Mouse (Mus musculus) heart, embryonic 15.5 days (tissue): ENCODE data around the gene A530084C06Rik. TPM values are rescaled to one million over a fixed set of nuclear protein-coding genes. Genes with fewer than 3 reads are reported as not detected.

Experiments used
- ATAC-seq: fragments of 200-750 bp; cut with Nextera tagmentation; replicated peaks from 2 replicates; pipeline ENCODE4 v1.8.0; 2017; ENCODE audit warnings: low read depth, moderate TSS enrichment; ENCODE audit not compliant: insufficient number of reproducible peaks, insufficient read depth, low FRiP score
- H3K27ac ChIP-seq: fragments of 300-500 bp; sonication (generic); 2 replicates; pipeline ENCODE4 v1.5.1; 2015; ENCODE audit warnings: mild to moderate bottlenecking, inconsistent platforms
- H3K27me3 ChIP-seq: fragments of 300-500 bp; sonication (generic); 2 replicates; pipeline ENCODE4 v1.6.1; 2015; ENCODE audit warnings: inconsistent platforms
- H3K36me3 ChIP-seq: fragments of 300-500 bp; sonication (generic); 2 replicates; pipeline ENCODE4 v1.6.1; 2015; ENCODE audit warnings: mild to moderate bottlenecking, inconsistent platforms
- H3K4me1 ChIP-seq: fragments of 300-500 bp; sonication (generic); replicated peaks from 2 replicates; pipeline ENCODE4 v1.6.1; 2015; ENCODE audit warnings: inconsistent platforms
- H3K4me2 ChIP-seq: fragments of 300-500 bp; sonication (generic); 2 replicates; pipeline ENCODE4 v1.6.1; 2015; ENCODE audit warnings: inconsistent platforms, mild to moderate bottlenecking, moderate library complexity
- H3K4me3 ChIP-seq: fragments of 300-500 bp; sonication (generic); 2 replicates; pipeline ENCODE4 v1.5.1; 2015; ENCODE audit warnings: mild to moderate bottlenecking, inconsistent platforms
- H3K9ac ChIP-seq: fragments of 300-500 bp; sonication (generic); 2 replicates; pipeline ENCODE4 v1.6.1; 2015; ENCODE audit warnings: mild to moderate bottlenecking, inconsistent platforms
- H3K9me3 ChIP-seq: fragments of 300-500 bp; sonication (generic); replicated peaks from 2 replicates; pipeline ENCODE4 v1.6.1; 2016; ENCODE audit warnings: inconsistent platforms
- WGBS: fragments of 180-500 bp; shearing (Covaris S2); methylation state at CpG from one replicate; pipeline ENCODE4 v1.1.7; 2015; ENCODE audit warnings: mixed read lengths; 5-methylcytosine and 5-hydroxymethylcytosine counted together
- polyA plus RNA-seq: library from polyadenylated mRNA; unstranded; fragments of >200 nt; fragmentation: Nextera tagmentation; extraction: Ambion mirVana; gene quantifications from 2 replicates; pipeline ENCODE4 v1.2.1, GENCODE M21; 2015

Gene A530084C06Rik
- polyA plus RNA-seq, 1 experiment from 2014 or later, result not detected

DNA sequence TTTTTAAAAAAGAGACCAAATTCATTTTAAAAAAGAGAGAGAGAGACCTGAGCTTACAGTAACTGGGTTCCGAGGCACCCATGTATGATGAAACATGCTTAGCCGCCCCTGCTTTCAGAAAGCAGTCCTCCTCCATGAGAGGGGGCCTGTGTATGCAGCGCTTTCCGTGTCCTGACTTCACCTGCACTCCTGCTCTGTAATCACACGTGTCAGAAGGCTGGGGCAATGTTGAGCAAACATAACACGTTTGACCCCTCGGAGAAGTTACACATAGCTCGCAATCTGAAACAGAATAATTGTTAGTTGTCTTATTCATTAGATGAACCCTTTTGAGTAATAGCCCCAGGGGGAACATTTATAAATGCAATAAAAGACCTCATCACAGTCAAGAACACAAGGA is 8.0 kb upstream of the A530084C06Rik start:
- Histone ChIP-seq H3K4me2 (no peak overlapping the region), H3K36me3 (no peaks in the 10 kb centered on the region), H3K9me3 (no peaks in the 10 kb centered on the region), H3K9ac (no peak overlapping the region), H3K4me3 (no peak overlapping the region), H3K27ac (no peak overlapping the region), H3K4me1 (peaks cover 4% of the 10 kb centered on the region), H3K27me3 (peaks cover 48% of the 10 kb centered on the region)
- WGBS, result 71% methylated on average over 8 of the region's 8 CpGs
- no peak for ATAC-seq

- 33% methylated on average over 6 of the region's 6 CpGs for WGBS
- no peak for ATAC-seq
- H3K36me3 ChIP-seq, result no peaks in the 10 kb centered on the region
- no peak overlapping the region for H3K4me3 ChIP-seq
- H3K27me3 ChIP-seq, result peaks cover 70% of the 10 kb centered on the region
- H3K27ac ChIP-seq, result no peak overlapping the region
- H3K4me1 ChIP-seq, result peaks cover 10% of the 10 kb centered on the region
- H3K9me3 ChIP-seq, result no peaks in the 10 kb centered on the region
- H3K4me2 ChIP-seq, result no peak overlapping the region
- no peak overlapping the region for H3K9ac ChIP-seq
Measured at GRCm38 (mm10) chr13:31564394-31564793, 5.3 kb upstream of the A530084C06Rik start.

GRCm38 (mm10) chr13:31559419-31560144 is 449 bp upstream of the A530084C06Rik start:
- peak; percentile 27 for ATAC-seq
- Histone ChIP-seq H3K36me3 (no peaks in the 10 kb centered on the region), H3K27ac (no peak overlapping the region), H3K9me3 (no peaks in the 10 kb centered on the region), H3K4me1 (peaks cover 27% of the 10 kb centered on the region), H3K9ac (peak overlapping the region; percentile 44), H3K4me3 (peak overlapping the region; percentile 70), H3K4me2 (peak overlapping the region; percentile 100), H3K27me3 (peaks cover 94% of the 10 kb centered on the region)
- WGBS, result under 1% methylated on average over 92 of the region's 92 CpGs

DNA sequence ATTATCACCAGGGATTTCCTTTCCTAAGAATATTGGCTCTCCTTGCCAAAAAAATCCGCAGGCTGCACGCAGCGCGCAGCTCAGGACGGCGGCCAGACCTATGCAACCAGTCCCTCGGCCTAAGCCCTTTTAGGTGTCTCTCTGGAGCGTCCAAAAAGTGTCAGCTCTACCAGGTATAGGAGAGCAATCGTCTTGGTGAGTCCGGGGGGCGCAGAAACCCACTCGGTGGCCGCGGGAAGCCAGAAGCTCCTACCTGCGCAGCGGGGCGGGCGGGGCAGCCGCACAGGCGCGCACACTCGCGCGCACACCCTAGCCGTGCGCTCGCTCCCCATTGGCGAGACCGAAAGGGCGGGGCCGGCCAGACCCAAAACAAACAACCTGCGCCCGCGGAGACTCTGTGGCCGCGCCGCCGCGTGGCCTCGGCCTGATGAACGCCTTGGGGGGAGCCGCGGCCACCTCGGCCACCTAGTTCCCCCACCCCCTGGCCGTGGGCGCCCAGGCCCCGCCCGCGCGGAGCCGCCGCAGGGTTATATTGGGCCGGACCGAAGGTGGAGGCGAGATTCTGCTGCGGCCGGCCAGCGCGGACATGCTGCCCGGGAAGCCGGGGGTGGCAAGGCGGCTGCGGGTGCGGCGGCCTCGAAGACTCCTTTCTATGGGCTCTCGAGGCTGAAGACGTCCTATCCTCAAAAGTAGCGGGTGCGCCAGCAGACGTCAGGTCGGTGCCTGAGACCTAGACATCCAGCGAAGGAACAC is 1.2 kb downstream of the A530084C06Rik start:
- peak; percentile 38; the same call in 1 of the 2 replicates for ATAC-seq
- WGBS, result under 1% methylated on average over 73 of the region's 73 CpGs
- Histone ChIP-seq H3K4me1 (peaks cover 27% of the 10 kb centered on the region), H3K27ac (no peak overlapping the region), H3K36me3 (no peaks in the 10 kb centered on the region), H3K4me3 (peak overlapping the region; percentile 70), H3K9me3 (no peaks in the 10 kb centered on the region), H3K4me2 (peak overlapping the region; percentile 100), H3K9ac (peak overlapping the region; percentile 44), H3K27me3 (peaks cover 96% of the 10 kb centered on the region)

GRCm38 (mm10) chr13:31556964-31557767 is 2.0 kb downstream of the A530084C06Rik start:
- peaks cover 89% of the 10 kb centered on the region for H3K27me3 ChIP-seq
- H3K9me3 ChIP-seq, result no peaks in the 10 kb centered on the region
- no peaks in the 10 kb centered on the region for H3K36me3 ChIP-seq
- no peak overlapping the region for H3K27ac ChIP-seq
- H3K9ac ChIP-seq, result 0 out of 2 replicates have a peak overlapping the region, but pooled peaks have one; percentile 7
- WGBS, result 8% methylated on average over 24 of the region's 24 CpGs
- ATAC-seq, result no peak
- peak overlapping the region; percentile 100 for H3K4me2 ChIP-seq
- H3K4me1 ChIP-seq, result peaks cover 27% of the 10 kb centered on the region
- H3K4me3 ChIP-seq, result peak overlapping the region; percentile 70

GRCm38 (mm10) chr13:31555834-31556233 is 3.3 kb downstream of the A530084C06Rik start, which contains the start of gene Foxq1:
Gene Foxq1, plus strand, starts transcription at chr13:31556134.
- Histone ChIP-seq H3K4me3 (peak within 1 kb of the TSS; percentile 70; the same call in 1 of the 2 replicates), H3K27ac (no peak within 1 kb of the TSS), H3K9me3 (no peaks in the 10 kb centered on the region), H3K27me3 (peaks cover 75% of the 10 kb centered on the region), H3K4me2 (peak within 1 kb of the TSS; percentile 100), H3K9ac (no peak within 1 kb of the TSS), H3K36me3 (no peaks in the 10 kb centered on the region), H3K4me1 (peaks cover 27% of the 10 kb centered on the region)
- no peak for ATAC-seq
- 73% methylated on average over 4 of the region's 4 CpGs for WGBS

- H3K9me3 ChIP-seq, result no peaks in the 10 kb centered on the region
- 77% methylated on average over 9 of the region's 9 CpGs for WGBS
- H3K4me2 ChIP-seq, result no peak overlapping the region
- no peak overlapping the region for H3K9ac ChIP-seq
- H3K27ac ChIP-seq, result no peak overlapping the region
- H3K27me3 ChIP-seq, result no peaks in the 10 kb centered on the region
- H3K4me3 ChIP-seq, result no peak overlapping the region
- ATAC-seq, result no peak
- no peaks in the 10 kb centered on the region for H3K36me3 ChIP-seq
- no peaks in the 10 kb centered on the region for H3K4me1 ChIP-seq
Measured at GRCm38 (mm10) chr13:31547610-31548009, 11.5 kb downstream of the A530084C06Rik start.

DNA sequence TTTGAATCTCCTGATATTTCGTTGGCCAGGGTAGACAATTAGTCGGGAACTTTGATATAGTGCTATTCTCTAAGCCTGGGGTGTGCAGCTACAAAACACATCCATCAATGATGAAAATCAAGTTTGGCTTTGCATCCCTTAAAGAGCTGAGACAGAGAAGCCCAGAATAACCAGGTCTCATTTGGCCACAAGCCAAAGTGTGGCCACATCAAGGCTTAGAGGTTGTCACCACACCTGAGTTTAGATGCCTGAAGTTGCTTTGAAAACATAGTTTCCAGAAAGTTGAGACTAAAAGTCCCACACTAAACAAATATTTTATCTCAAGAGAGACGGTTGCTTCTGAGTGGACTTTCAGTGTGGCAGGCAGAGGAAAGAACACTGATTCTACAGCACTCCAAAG is 11.9 kb downstream of the A530084C06Rik start:
- H3K9ac ChIP-seq, result no peak overlapping the region
- WGBS, result 86% methylated on average over 3 of the region's 3 CpGs
- no peaks in the 10 kb centered on the region for H3K36me3 ChIP-seq
- H3K27ac ChIP-seq, result no peak overlapping the region
- no peak for ATAC-seq
- H3K27me3 ChIP-seq, result no peaks in the 10 kb centered on the region
- no peak overlapping the region for H3K4me3 ChIP-seq
- no peak overlapping the region for H3K4me2 ChIP-seq
- no peaks in the 10 kb centered on the region for H3K9me3 ChIP-seq
- no peaks in the 10 kb centered on the region for H3K4me1 ChIP-seq

DNA sequence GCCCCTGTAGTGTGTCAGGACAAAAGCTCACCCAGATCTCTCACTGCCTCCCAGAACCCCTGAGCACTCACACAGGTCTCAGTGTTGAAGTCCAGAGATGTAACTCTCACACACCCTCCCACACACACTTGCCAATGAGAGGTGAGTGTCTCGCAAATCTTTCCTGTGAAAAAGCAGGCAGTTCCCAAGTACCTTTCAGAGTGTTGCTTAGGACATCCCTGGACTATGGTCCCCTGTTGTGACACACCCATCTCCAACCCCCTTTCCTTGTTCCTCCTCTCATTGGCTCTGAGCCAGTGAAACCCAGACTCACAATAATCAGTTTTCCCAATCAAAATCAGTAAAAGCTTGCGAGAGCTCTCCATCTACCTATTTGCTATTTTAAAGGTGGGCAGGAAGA is 12.3 kb downstream of the A530084C06Rik start:
- Histone ChIP-seq H3K36me3 (no peaks in the 10 kb centered on the region), H3K4me3 (no peak overlapping the region), H3K4me2 (no peak overlapping the region), H3K27me3 (no peaks in the 10 kb centered on the region), H3K9ac (no peak overlapping the region), H3K4me1 (no peaks in the 10 kb centered on the region), H3K27ac (no peak overlapping the region), H3K9me3 (no peaks in the 10 kb centered on the region)
- 77% methylated on average over 2 of the region's 2 CpGs for WGBS
- ATAC-seq, result no peak

GRCm38 (mm10) chr13:31543021-31543420 is 16.1 kb downstream of the A530084C06Rik start:
- no peaks in the 10 kb centered on the region for H3K4me1 ChIP-seq
- no peak for ATAC-seq
- no peaks in the 10 kb centered on the region for H3K9me3 ChIP-seq
- H3K4me3 ChIP-seq, result no peak overlapping the region
- H3K27me3 ChIP-seq, result no peaks in the 10 kb centered on the region
- H3K27ac ChIP-seq, result no peak overlapping the region
- no peak overlapping the region for H3K9ac ChIP-seq
- H3K4me2 ChIP-seq, result no peak overlapping the region
- H3K36me3 ChIP-seq, result no peaks in the 10 kb centered on the region
- WGBS, result 90% methylated on average over 5 of the region's 5 CpGs

DNA sequence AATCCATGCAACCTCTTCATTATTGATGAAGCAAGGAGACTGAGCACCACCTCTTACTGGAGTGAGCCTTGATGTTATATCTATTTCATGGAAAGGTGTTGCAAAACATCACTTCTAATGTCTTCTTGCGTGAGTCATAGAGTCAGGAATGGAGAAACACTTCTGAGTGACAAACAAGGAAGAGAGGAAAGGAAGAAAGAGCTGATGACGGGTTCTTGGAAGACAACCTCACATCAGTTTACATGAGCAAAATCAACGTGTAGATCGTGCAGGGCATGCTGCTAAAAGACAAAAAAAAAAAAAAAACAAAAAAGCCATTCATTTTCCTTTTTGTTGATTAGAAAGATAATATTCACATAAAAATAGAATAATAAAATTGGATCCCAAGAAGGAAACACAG is 24.4 kb downstream of the A530084C06Rik start:
- Histone ChIP-seq H3K4me1 (no peaks in the 10 kb centered on the region), H3K4me2 (no peak overlapping the region), H3K27me3 (no peaks in the 10 kb centered on the region), H3K9ac (no peak overlapping the region), H3K36me3 (no peaks in the 10 kb centered on the region), H3K9me3 (no peaks in the 10 kb centered on the region), H3K4me3 (no peak overlapping the region), H3K27ac (no peak overlapping the region)
- ATAC-seq, result no peak
- 76% methylated on average over 4 of the region's 4 CpGs for WGBS
